Mouse (Mus musculus) frontal cortex, postnatal 10 days (tissue): ENCODE results near the gene Olfr806.

Source experiments
- DNase-seq, 2 experiments: peaks; one replicate each; pipeline ENCODE4 v3.0.0; 2022; ENCODE audit warnings: low spot score in 2 of 2, mixed read lengths in 1 of 2

Olfr806 gene

DNA sequence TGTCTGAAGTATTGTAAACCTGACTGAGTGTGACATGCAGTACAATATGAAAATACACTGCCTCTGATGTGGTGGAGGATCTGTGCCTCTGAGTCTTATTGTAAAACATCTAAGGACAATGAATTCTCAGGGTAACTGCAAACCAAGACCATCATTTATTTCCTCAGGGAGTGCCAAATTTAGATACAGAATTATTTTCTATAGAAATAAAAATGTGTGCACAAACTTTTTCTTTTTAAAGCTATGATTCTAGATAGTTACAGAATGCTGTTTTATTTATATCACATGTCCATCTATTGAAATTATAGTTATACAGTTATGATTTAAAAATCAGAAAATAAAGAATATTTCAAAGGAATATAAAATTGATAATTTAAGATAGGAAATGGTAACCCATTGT is at the start of gene Olfr806:
Olfr806 (minus strand) TSS at position 101 of the 400 bp plus-strand sequence.
- no peak for DNase-seq

DNA sequence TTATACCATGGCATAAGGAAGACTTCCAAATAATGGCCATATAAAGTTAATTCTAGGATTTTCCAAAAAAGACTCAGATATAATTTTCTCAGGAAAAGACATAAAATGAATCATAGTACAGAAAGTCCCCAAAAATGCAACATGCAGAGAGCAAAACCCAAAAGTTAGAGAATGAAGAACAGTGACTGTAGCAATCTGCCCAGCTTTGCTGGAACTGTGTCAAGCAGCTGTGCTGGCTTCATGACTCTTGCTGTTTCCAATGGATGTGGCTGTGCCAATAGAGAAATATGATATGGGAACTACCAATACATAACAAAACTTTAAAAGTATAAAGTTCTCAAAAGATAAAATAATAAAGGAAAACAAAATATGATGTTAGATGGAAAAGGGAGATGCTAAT is 36.4 kb upstream of the Olfr806 start:
- DNase-seq, result no peak

DNA sequence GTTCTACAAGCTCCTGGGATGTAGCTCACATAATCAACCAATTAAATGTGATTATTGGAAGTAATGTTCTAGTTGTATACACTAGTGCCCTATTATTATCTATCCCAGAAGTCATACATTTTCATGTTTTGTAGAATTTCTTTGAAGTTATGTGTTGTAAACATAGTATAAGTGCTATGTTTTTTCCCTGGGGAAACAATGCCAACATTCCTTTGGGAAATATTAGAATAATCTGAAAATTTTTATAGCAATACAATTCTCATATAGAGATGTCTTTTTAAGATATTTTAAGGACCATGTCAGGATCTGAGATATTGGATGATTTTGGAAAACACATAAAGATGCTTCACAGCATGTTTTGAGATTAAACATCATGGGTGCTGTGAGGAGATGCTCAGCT is 32.6 kb upstream of the Olfr806 start, which contains the start of gene Olfr809:
Olfr809 (plus strand) TSS at position 301 of the 400 bp plus-strand sequence.
- no peak for DNase-seq

DNA sequence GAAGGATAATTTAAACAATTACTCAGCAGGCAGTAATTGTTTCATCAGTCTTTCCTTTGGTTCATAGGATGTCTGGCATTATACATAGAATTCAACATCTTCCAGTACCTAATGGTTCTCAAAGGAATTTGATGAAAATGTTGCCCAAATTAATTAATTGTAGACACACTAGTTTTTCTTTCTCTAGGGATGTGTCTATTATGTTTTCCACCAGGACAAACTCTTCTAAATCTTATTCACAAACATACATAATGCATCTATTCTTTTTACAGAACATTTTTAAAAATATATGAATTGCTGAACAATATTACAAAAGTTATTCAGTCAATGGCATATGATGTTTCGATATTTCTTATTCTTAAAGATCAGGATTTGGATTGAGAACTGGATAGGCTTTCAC is 23.5 kb upstream of the Olfr806 start, which contains the start of gene Olfr808:
Olfr808 (plus strand) TSS at position 301 of the 400 bp plus-strand sequence.
- DNase-seq, result no peak

DNA sequence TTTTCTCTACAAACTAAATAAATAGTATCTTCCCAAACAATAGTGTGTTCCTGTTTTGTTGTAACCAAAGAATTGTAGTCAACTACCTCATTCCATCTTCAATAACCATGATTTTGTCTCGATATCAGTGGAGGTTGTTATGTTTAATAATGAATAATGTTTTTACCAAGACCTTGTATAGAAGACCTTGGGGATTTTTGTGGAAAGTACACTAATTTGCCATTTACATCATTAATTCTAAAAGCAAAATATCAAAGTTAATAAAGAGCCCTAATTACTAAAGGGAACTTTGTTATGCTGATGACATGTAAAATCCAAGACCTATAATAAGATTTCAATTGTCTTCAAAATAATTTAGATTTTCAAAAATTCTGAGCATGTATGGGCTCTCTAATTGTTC is 16.0 kb upstream of the Olfr806 start, which contains the start of gene Olfr807:
Olfr807 (minus strand) TSS at position 101 of the 400 bp plus-strand sequence.
- DNase-seq, result no peak

DNA sequence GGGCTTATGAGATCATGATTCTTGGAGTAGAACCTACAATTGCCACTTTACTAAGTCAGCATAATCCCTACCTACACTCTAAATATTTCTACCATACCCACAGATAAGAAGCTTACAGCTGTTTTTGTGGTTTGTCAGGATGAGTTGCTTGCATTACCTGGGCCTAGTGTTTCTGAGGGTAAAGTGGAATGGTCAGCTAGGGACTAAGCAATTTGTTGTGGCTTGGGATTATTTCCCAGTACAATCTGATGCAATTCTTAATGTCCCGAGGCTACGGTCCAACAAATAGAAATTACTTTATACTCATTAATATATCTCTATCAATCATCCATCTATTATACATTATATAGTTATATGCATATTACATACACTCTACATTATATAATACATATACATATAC is 12.4 kb downstream of the Olfr806 start, which contains the start of gene Olfr805:
Olfr805 (minus strand) TSS at position 101 of the 400 bp plus-strand sequence.
- DNase-seq, result no peak

DNA sequence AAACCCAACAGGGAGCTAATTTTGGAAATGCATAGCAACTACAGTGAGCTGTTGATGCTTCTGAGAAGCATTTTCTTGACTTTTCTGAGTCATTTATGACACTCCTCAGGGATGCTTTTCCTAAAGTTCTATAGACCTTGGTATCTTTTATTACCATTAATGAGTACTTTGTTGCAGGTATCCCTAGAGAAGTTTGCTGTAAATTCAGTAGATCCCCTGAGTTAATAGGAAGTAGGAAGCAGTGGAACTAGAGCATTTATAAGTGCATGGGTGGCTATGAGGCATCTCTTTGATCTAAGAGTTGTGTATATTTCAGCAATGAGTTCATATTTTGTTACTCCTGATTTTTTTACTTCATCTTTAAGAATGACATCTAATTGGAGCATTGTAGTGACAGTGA is 38.8 kb downstream of the Olfr806 start, which contains the start of gene Olfr804:
Olfr804 (plus strand) TSS at position 301 of the 400 bp plus-strand sequence.
- DNase-seq, result no peak

DNA sequence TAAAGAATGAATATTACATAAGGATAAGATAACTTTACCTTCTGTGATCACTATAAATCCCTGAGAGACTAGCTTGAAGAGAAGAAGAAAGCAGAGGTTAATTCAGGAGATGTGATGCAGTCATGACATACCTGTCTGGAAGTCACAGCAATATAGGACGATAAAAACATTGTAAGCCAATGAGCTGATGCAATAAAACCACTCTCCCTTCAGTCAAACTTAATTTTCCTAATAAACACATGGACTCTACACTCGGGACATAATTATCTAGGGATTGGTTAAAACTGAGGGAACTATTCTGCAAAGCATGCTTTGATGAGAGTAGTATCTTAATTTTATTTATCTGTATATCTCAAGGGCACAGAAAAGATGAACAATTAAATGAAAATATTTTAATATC is 47.5 kb downstream of the Olfr806 start, which contains the start of gene Olfr803:
Olfr803 (minus strand) TSS at position 101 of the 400 bp plus-strand sequence.
- no peak for DNase-seq

DNA sequence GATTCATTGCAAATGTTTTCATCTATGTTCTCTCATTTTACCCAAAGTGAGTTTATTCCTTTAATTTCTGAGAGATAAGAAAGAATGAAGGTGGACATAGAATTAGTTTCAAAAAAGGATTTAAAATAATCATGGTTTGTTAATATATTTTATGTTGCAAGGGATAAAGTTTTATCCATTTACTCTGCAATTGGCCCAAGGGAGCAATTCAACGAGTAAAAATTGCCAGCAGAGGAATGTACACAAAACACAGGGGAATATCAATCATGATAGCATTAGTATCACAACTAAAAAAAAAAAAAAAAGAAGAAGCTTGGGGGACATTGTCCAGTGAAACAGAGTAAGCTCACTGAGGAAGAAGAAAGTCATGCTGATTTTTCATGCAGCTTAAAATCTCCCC is 53.7 kb downstream of the Olfr806 start, which contains the start of gene Olfr802:
Olfr802 (minus strand) TSS at position 101 of the 400 bp plus-strand sequence.
- DNase-seq, result no peak
